Mouse (Mus musculus): ENCODE results near the gene Galm. TPM values are rescaled to one million over a fixed set of nuclear protein-coding genes. Genes with fewer than 3 reads are reported as not detected.

The Galm gene
- total RNA-seq, 2 experiments from 2014 or later = 1.8 to 2.6 TPM

DNA sequence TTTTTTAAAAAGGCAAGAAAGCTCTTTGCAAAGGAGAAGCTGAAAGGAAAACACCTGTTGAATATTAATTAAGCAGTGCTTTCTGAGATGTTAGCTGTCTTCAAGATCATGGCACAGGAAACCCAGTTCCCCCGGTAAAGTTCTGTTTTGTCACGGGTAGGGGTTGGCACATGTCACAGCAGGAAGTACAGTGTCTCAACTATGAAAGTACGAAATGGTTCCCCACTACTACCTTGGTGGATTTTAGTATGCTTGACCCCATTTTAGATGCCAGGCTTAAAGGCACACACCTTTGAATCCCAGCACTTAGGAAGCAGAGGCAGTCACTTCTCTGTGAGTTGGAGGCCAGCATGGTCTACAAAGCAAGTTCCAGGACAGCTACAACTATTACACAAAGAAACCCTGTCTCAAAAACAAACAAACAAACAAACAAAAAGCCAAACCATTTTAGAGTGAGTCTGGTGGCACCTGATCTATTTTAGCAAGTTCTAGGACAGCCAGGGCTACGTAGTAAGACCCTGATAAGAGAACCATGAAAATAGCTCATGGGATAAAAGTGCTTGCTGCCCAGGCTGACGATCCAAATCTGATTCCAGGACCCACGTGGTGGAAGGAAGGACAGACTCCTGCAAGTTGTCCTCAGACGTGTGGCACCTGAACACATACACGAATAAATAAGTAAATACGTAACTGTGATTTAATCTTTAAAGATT lies 3.6 kb downstream of the Galm start:
- no peak for TF ChIP-seq CTCF (IDR thresholded peaks at IDR 0.05)
- intact Hi-C loops (cut with DNase I) = no loop called here
- DNase-seq (ENCODE audit: extremely low spot score in 1 of 2, low spot score in 2 of 2) = no peak
- Histone ChIP-seq H3K27ac (no peak overlapping the region), H3K4me3 (no peak overlapping the region)

DNA sequence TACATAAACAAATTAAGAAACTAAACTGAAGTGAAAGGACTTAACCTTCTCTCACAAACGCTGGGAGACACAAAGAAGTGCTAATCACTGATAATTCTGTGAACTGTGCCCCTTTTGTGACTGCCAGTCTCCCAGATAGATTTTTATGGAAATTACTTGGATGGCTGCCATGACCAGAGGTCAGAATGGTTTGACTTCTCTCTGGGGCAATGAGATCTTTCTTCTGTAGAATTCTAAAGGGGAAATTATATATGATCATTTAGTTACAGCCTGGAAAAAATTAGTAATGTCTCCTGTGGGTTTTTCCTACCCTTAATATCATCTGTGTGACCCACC lies 4.1 kb downstream of the Galm start:
- no peak overlapping the region for H3K27ac ChIP-seq
- no peak for TF ChIP-seq CTCF (IDR thresholded peaks at IDR 0.05)
- intact Hi-C loops (cut with DNase I) = no loop called here
- DNase-seq (ENCODE audit: extremely low spot score in 1 of 2, low spot score in 2 of 2) = no peak
- H3K4me3 ChIP-seq = no peak overlapping the region

DNA sequence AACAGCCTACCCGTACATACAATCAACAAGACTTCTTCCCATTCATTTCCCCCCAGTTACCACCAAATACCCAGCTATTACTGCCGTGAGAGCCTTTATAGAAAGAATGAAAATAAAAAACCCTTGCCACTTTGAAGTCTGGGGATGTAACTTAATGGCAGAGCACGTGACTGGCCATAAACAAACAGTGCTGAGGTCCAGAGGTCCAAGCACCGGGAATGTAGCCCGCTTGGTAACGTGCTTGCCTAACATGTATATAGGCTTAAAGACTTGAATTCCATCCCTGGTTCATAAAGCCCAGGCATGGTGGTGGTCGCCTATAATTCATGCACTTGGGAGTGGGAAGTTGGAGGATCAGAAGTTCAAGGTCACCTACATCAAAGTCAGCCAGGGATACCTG lies 4.6 kb downstream of the Galm start:
- Histone ChIP-seq H3K27ac (no peak overlapping the region), H3K4me3 (no peak overlapping the region)
- intact Hi-C loops (cut with DNase I) = no loop called here
- no peak for TF ChIP-seq CTCF (IDR thresholded peaks at IDR 0.05)
- no peak for DNase-seq (ENCODE audit: extremely low spot score in 1 of 2, low spot score in 2 of 2)

DNA sequence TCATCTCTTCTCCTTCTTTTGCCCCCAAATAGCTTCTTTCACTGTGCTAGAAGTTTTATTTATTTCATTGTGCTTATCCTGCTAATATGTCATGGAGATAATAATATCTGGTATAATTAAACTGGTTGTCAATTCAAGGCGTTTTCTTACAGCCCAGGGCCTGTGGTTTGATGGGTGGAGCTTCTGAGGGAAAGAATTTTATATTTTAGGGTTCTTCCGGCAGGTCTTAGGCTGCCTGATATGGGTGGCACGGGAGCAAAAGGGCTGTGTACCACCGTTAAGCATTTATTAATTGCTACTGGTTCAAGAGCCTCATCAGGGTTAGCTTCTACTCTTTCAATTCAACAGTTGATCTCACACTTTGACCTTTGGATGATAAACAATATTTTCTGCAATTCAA lies 5.2 kb downstream of the Galm start:
- no peak for TF ChIP-seq CTCF (IDR thresholded peaks at IDR 0.05)
- intact Hi-C loops (cut with DNase I) = no loop called here
- Histone ChIP-seq H3K4me3 (no peak overlapping the region), H3K27ac (no peak overlapping the region)
- no peak for DNase-seq (ENCODE audit: extremely low spot score in 1 of 2, low spot score in 2 of 2)

DNA sequence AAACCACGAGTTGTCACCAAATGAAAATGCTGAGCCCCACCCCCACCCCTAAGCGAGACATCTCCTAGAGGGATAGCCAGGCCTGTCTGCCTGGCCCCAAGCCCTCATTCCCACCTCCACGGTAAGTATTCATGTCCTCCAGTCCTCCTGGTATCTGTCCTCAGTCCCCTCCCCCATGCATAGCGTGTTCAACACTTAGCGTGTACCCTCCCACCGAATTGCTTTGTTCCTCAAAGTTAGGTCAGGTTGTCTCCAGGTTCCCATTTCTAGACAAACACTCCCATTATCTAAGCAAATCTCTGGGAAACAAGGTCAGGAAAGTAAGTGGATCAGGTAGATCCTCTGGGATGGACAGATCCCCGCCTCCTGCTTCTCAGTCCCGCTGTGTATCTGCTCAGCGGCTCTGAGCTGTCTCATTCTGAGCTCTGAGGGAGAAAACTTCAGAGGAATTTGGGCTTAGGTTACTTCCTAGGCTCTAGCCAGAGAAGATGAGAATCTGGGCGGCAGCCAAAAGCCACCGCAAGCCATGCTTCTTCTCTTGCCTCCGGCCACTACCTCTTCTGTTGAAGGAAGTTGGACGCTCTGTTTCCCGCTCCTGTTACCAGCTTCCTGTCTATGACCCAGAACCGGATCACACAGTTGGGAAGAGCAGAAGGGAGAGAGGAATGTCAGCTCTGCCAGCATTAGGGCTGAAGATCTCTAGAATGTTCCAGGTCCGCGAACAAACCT lies 11.3 kb downstream of the Galm start:
- intact Hi-C loops (cut with DNase I) = no loop called here
- no peak for DNase-seq (ENCODE audit: extremely low spot score in 1 of 2, low spot score in 2 of 2)
- H3K4me3 ChIP-seq = no peak overlapping the region
- no peak for TF ChIP-seq CTCF (IDR thresholded peaks at IDR 0.05)
- H3K27ac ChIP-seq = no peak overlapping the region

DNA sequence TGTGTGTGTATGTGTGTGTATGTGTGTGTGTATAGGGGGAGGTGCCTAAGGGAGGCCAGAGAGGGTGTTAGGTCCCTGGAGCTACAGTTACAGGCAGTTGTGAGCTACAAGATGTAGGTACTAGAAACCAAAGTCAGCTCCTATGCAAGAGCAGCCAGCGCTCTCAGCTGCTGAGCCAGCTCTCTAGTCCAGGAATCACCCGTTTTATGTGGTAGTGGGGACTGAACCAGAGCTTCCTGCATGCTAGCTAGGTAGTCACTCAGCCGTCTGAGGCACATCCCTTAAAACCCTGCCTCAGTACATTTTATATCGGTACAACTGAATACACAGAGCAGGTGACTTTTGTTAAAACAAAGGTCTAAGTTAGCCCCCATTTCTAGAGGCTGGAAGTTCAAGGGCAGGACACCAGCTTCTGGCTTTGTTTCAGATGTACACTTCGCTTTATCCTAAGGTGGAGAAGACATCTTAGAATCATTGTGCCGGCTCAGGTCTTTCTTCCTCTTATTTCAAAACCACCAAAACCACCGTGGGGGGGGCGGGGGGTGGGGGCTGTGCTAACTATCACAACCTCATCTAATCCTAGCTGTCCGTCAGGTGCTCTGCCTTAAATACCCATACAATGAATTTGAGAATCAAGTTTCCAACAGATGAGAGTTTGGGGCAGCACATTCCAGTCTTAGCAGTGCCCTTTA lies 12.6 kb downstream of the Galm start:
- H3K4me3 ChIP-seq = no peak overlapping the region
- no peak overlapping the region for H3K27ac ChIP-seq
- no peak for TF ChIP-seq CTCF (IDR thresholded peaks at IDR 0.05)
- intact Hi-C loops (cut with DNase I) = no loop called here
- DNase-seq (ENCODE audit: extremely low spot score in 1 of 2, low spot score in 2 of 2) = no peak

DNA sequence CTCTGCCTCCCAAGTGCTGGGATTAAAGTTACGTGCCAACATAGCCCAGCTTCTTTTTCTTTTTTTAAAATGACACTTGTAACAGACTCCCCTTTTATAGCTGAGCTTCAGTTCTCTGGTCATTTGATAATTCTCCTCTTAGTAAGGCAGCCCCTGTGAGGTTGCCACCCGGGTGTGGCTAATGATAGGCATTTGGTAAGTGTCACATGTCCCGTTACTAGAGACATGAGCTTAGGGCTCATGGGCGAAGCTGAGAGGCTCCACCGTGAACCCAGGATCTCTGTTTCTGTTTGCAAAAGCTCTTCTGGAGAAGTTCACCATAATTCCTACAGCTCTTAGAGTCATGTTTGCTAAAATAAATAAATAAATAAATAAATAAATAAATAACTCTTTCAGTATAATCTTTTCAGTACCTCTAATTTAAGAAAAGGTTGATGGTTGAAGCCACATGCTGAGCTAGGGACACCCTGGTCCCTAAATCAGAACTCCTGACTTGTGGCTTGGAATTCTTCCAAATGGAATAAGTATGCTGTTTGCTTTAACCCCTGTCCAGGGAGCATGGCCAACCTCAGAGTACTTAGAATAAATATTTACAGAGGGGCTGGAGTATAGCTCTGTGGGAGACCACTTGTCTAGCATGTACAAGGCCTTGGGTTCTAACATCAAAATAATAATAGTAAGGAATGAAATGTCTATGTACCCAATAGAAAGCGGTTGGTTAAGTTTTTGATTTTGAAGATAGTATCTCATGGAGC lies 16.4 kb downstream of the Galm start:
- TF ChIP-seq CTCF (IDR thresholded peaks at IDR 0.05) = no peak
- intact Hi-C loops (cut with DNase I) = no loop called here
- no peak overlapping the region for H3K4me3 ChIP-seq
- H3K27ac ChIP-seq = no peak overlapping the region
- DNase-seq (ENCODE audit: extremely low spot score in 1 of 2, low spot score in 2 of 2) = no peak

DNA sequence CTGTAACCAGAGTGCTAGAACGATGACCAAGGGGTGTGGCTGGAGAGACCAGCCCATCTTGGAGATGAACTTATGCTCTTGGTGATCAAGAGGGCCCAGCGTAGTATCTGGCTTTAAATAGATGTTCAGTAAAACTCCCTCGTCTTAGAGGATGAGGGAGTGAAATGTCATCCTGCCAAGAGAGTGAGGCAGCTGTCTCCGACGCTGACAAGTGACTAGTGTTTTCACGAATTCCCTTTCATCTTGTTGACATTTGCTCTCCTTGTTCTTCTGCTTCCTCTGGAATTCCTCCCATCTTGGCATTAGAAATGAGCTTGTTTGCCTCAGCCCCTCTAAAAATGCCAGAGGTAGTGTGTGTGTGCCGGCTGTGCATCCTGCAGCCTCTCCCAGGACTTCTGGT lies 17.9 kb downstream of the Galm start:
- no peak for TF ChIP-seq CTCF (IDR thresholded peaks at IDR 0.05)
- DNase-seq (ENCODE audit: extremely low spot score in 1 of 2, low spot score in 2 of 2) = no peak
- intact Hi-C loops (cut with DNase I) = loop anchor here (5.0 kb wide), 1 partner anchor 83 kb away; the partner anchor contains the start of gene Hnrnpll
- Histone ChIP-seq H3K4me3 (no peak overlapping the region), H3K27ac (no peak overlapping the region)

DNA sequence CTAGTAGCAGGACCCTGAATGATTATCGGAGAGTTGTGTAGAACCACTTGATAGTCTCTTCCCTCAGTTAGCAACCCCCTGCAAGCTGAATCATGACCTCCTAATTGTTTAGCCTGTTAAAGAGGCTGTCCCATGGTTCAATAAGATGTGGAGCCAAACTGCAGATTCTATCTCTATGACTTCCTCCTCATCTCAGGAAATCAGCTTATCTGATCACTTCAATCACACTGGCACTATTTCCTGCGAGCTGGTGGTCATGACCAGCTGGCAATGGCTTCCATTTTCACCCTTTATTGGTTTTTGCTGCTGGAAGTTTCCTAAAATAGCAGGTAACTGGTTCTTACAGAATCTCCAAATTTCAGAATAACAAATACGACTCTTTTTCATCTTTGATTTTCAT lies 18.5 kb downstream of the Galm start:
- Histone ChIP-seq H3K4me3 (no peak overlapping the region), H3K27ac (no peak overlapping the region)
- DNase-seq (ENCODE audit: extremely low spot score in 1 of 2, low spot score in 2 of 2) = no peak
- intact Hi-C loops (cut with DNase I) = loop anchor here (5.0 kb wide), 1 partner anchor 83 kb away; the partner anchor contains the start of gene Hnrnpll
- no peak for TF ChIP-seq CTCF (IDR thresholded peaks at IDR 0.05)

DNA sequence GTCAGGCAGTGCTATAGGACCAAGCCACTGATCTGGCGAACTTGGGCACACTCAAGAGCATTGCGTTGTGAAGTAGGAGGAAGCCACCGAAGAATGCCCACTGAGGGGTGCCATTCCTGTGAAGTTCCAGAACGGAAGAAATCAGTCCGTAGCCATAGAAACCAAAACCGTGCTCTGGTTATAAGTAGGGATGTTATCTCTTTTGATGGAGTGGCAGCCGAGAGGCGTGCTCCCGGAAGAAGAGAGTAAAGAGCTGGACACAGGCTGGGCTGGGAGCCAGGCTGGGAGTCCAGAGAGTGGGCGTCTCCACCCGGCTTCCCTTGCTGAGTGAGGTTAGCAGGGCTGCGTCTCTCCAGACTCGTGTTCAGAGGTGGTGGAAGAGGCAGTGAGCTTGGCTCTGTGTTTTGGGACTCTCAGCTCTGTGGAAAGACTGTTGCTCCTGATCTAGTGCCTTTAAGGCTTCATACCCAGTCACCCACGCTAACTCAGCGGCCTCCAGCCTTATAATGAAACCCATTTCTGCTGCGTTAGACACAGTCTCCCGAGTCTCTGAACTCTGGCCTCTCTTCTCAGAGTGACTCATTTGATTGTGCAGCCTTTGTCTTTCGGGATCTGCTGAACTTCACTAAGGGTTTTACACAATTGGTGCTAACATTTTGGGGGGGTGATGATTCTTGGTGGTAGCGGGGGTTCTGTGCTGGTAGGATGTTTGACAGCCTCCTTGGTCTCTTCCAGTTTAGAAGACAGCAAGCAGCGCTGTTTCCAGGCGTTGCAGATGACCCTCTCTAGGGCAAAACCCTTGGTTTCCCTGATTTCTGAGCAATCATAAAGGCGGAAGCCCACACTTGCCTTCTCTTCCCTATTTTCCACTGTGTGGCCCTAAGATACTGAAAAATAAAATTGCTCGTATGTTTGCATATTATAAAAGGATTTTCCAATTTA lies 21.1 kb downstream of the Galm start:
- H3K27ac ChIP-seq = peak overlapping the region; percentile 62
- peak overlapping the region; percentile 41 for H3K4me3 ChIP-seq

DNA sequence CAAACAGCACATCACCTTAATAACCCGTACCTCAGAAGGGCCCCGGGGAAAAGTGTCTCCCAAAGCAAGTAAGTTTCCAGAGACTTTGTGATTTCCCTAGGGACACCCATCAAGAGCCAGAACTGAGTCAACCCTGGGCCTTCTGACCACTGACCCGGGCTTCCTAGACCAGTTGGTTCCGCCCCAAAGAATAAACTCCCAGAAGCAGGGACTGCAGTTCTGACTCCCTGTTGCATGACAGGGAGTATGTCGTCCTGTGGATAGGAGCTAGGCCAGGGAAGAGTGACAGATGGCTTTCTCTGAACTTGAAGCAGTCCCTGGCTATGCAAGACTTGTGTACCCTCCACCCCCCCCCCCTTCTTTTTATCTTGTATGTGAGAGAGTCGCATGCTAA lies 21.7 kb downstream of the Galm start:
- no peak overlapping the region for H3K4me3 ChIP-seq
- TF ChIP-seq CTCF (IDR thresholded peaks at IDR 0.05) = no peak
- no peak overlapping the region for H3K27ac ChIP-seq
- intact Hi-C loops (cut with DNase I) = loop anchor here (5.0 kb wide), 1 partner anchor 87 kb away; the partner anchor contains the start of gene Hnrnpll
- no peak for DNase-seq (ENCODE audit: extremely low spot score in 1 of 2, low spot score in 2 of 2)

More for the DNA sequence above, 21.1 kb downstream of the Galm start:
- peak; percentile 50 to 62 for DNase-seq (ENCODE audit: extremely low spot score in 1 of 2, low spot score in 2 of 2)
- TF ChIP-seq CTCF (IDR thresholded peaks at IDR 0.05) = no peak; the same call in 1 of the 2 replicates
- intact Hi-C loops (cut with DNase I) = loop anchor here (5.0 kb wide), 1 partner anchor 86 kb away; the partner anchor contains the start of gene Hnrnpll

Measured in left cerebral cortex, adult 2 months (tissue).